Mouse (Mus musculus) erythroblast, embryonic 14.5 days (primary cell): ENCODE data around the gene Plekha6.

Source experiments
- GATA1 ChIP-seq: IDR thresholded peaks from 2 replicates; pipeline ENCODE4 v1.6.1; 2012; ENCODE audit warnings: low read length, inconsistent platforms, mixed read lengths
- TAL1 ChIP-seq: IDR thresholded peaks from 3 replicates; pipeline ENCODE4 v1.6.1; 2012; ENCODE audit warnings: low read length, inconsistent platforms, mixed read lengths

- TF ChIP-seq TAL1, result no peak
- no peak for TF ChIP-seq GATA1
These were observed 45.0 kb downstream of the Plekha6 start for GRCm38 (mm10) chr1:133209036-133209435.
